Mouse (Mus musculus): ENCODE results near the gene Gigyf2. TPM values are rescaled to one million over a fixed set of nuclear protein-coding genes. Genes with fewer than 3 reads are reported as not detected.

Gene Gigyf2
- total and polyA plus RNA-seq, 3 experiments = 27.1 to 70.6 TPM; not detected in 1

GRCm38 (mm10) chr1:87436583-87436982, 109.8 kb downstream of the Gigyf2 start:
- H3K36me3 ChIP-seq (ENCODE audit: control insufficient read depth in 1 of 2, insufficient read depth in 2 of 2, low read length in 2 of 2) = peaks cover 0 to 45% of the 10 kb centered on the region in 2 experiments; a peak in 2 of 4 replicates
- no peak overlapping the region for H3K27ac ChIP-seq (ENCODE audit: control insufficient read depth, low read depth, low read length)
- no peak for TF ChIP-seq E2F4 (IDR thresholded peaks at IDR 0.05; ENCODE audit: borderline replicate concordance, low read depth, low read length)
- TF ChIP-seq GATA1 (IDR thresholded peaks at IDR 0.05; ENCODE audit: low read depth, low read length) = no peak
- no peak for TF ChIP-seq CTCF (IDR thresholded peaks at IDR 0.05 in 2 of 3, conservative IDR thresholded peaks at IDR 0.05 in 1 of 3; ENCODE audit: control insufficient read depth in 1 of 3, insufficient read depth in 1 of 3, low read depth in 2 of 3, low read length in 3 of 3, poor library complexity in 1 of 3, severe bottlenecking in 1 of 3)
- TF ChIP-seq TBP (IDR thresholded peaks at IDR 0.05; ENCODE audit: low read depth, low read length) = no peak
- TF ChIP-seq EP300 (IDR thresholded peaks at IDR 0.05; ENCODE audit: low read depth in 1 of 2, low read length in 2 of 2) = no peak
- TF ChIP-seq USF2 (IDR thresholded peaks at IDR 0.05; ENCODE audit: borderline replicate concordance in 1 of 2, insufficient read depth in 1 of 2, low read depth in 1 of 2, low read length in 2 of 2) = no peak
- TF ChIP-seq JUND (IDR thresholded peaks at IDR 0.05; ENCODE audit: low read depth, low read length) = no peak
- no peak for TF ChIP-seq USF1 (IDR thresholded peaks at IDR 0.05; ENCODE audit: low read depth, low read length)
- TF ChIP-seq POLR2AphosphoS5 (IDR thresholded peaks at IDR 0.05; ENCODE audit: borderline replicate concordance, low read depth, low read length) = no peak
- TF ChIP-seq ZNF384 (IDR thresholded peaks at IDR 0.05; ENCODE audit: low read depth, low read length) = no peak
- no peak for TF ChIP-seq POLR2AphosphoS2 (IDR thresholded peaks at IDR 0.05; ENCODE audit: low read length)
- no peak for TF ChIP-seq MEF2A (IDR thresholded peaks at IDR 0.05; ENCODE audit: extremely low read depth, insufficient replicate concordance, low read depth, low read length, poor library complexity, severe bottlenecking)
- TF ChIP-seq ZKSCAN1 (IDR thresholded peaks at IDR 0.05; ENCODE audit: low read depth, low read length) = no peak
- H3K4me3 ChIP-seq (ENCODE audit: control insufficient read depth in 1 of 2, insufficient read depth in 1 of 2, low read depth in 2 of 2, low read length in 2 of 2) = no peak overlapping the region
- H3K79me2 ChIP-seq (ENCODE audit: control insufficient read depth, insufficient read depth, low read length, poor library complexity) = no peaks in the 10 kb centered on the region
- H3K9ac ChIP-seq (ENCODE audit: control insufficient read depth, low read depth, low read length, poor library complexity, severe bottlenecking) = no peak overlapping the region
- no peaks in the 10 kb centered on the region for H3K27me3 ChIP-seq (ENCODE audit: control insufficient read depth in 1 of 2, insufficient read depth in 2 of 2, low read length in 2 of 2)
- no peak for DNase-seq (ENCODE audit: low read depth, low spot score)
- H3K9me3 ChIP-seq (replicated peaks; ENCODE audit: insufficient read depth, low read length) = no peaks in the 10 kb centered on the region
- H3K4me1 ChIP-seq (ENCODE audit: control insufficient read depth in 1 of 2, insufficient read depth in 2 of 2, low read length in 2 of 2) = no peaks in the 10 kb centered on the region

- peak; percentile 68 for DNase-seq (ENCODE audit: low read depth, low spot score)
- TF ChIP-seq ZMIZ1 (IDR thresholded peaks at IDR 0.05; ENCODE audit: low read depth, low read length) (no peak), SMC3 (IDR thresholded peaks at IDR 0.05; ENCODE audit: low read depth, low read length) (peak; percentile 72), CTCF (IDR thresholded peaks at IDR 0.05 in 2 of 3, conservative IDR thresholded peaks at IDR 0.05 in 1 of 3; ENCODE audit: control insufficient read depth in 1 of 3, insufficient read depth in 1 of 3, low read depth in 2 of 3, low read length in 3 of 3, poor library complexity in 1 of 3, severe bottlenecking in 1 of 3) (peak; percentile 71 to 88 (median 75)), ZC3H11A (IDR thresholded peaks at IDR 0.05; ENCODE audit: low read depth, low read length) (peak; percentile 53), RAD21 (IDR thresholded peaks at IDR 0.05; ENCODE audit: low read depth, low read length) (peak; percentile 78)
- H3K36me3 ChIP-seq (ENCODE audit: control insufficient read depth in 1 of 2, insufficient read depth in 2 of 2, low read length in 2 of 2) = peaks cover 0 to 30% of the 10 kb centered on the region in 2 experiments; a peak in 3 of 4 replicates
These were observed 120.6 kb downstream of the Gigyf2 start for GRCm38 (mm10) chr1:87447183-87448104.

More at GRCm38 (mm10) chr1:87447183-87448104, 120.6 kb downstream of the Gigyf2 start:
- H3K9ac ChIP-seq (ENCODE audit: control insufficient read depth, low read depth, low read length, poor library complexity, severe bottlenecking) = no peak overlapping the region
- no peak overlapping the region for H3K4me3 ChIP-seq (ENCODE audit: control insufficient read depth in 1 of 2, insufficient read depth in 1 of 2, low read depth in 2 of 2, low read length in 2 of 2)
- H3K4me1 ChIP-seq (ENCODE audit: control insufficient read depth in 1 of 2, insufficient read depth in 2 of 2, low read length in 2 of 2) = no peaks in the 10 kb centered on the region
- H3K79me2 ChIP-seq (ENCODE audit: control insufficient read depth, insufficient read depth, low read length, poor library complexity) = no peaks in the 10 kb centered on the region
- no peak overlapping the region for H3K27ac ChIP-seq (ENCODE audit: control insufficient read depth, low read depth, low read length)
- H3K9me3 ChIP-seq (replicated peaks; ENCODE audit: insufficient read depth, low read length) = no peaks in the 10 kb centered on the region
- no peaks in the 10 kb centered on the region for H3K27me3 ChIP-seq (ENCODE audit: control insufficient read depth in 1 of 2, insufficient read depth in 2 of 2, low read length in 2 of 2)

Data from MEL (cell line).